Mouse (Mus musculus): ENCODE measurements around the gene Nkrf.
A peak's percentile ranks its signal among the peaks of the same experiment; 100 is the strongest.

DNA sequence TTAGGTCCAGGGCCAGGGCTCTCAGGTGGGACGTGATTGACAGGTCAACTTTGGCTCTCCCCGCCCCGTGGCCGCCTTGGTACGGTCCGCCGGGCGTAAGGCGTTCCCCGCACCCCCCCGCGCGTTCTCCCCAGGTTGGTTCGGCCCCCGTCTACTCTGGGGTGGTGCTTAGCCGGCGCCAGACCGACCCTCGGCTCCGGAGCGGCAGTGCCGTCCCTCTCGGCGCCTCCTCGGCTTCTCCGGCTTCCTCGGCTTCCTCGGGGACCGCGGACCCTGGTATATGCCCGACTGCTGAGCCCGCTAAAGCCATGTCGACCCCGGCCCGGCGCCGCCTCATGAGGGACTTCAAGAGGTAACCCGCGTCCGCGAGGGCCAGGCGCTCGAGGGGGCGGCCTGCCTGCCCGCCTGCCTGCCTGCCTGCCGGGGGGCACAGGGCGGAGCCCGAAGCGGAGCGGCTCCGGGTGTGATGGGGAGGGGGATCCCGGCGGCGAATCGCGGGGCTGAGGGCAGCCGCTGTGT lies 28.5 kb downstream of the Nkrf start:
- no peak for TF ChIP-seq CTCF (IDR thresholded peaks at IDR 0.05)
- peak; percentile 85 for TF ChIP-seq POLR2A (IDR thresholded peaks at IDR 0.05; ENCODE audit: insufficient read depth, low read depth, low read length)
